Mouse (Mus musculus): ENCODE data around the gene Ankdd1a. TPM values are rescaled to one million over a fixed set of nuclear protein-coding genes. Genes with fewer than 3 reads are reported as not detected.

The Ankdd1a gene
- polyA plus RNA-seq, 1 experiment from 2014 or later = not detected

DNA sequence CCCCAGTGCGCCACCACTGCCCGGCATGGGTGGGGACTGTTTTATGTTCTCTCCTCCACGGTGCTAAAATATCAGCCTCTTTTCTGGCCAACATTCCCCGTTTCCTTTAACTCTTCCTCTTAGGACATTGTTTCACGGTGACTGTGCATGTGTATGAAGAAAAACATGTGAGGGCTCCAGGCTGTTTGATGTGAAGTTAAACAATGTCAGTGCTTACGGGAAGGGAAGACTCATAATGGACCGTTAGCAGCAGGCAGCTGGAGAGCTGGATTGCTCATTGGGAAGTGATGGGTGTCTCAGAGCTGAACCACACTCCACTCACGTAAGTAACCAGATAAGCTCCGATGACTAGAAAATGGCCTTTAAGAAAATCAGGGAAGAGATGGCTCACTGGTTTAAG lies 19.7 kb upstream of the Ankdd1a start:
- 73% methylated on average over 9 of the region's 9 CpGs for WGBS
- Histone ChIP-seq H3K4me3 (no peak overlapping the region), H3K4me1 (peaks cover 17% of the 10 kb centered on the region)

DNA sequence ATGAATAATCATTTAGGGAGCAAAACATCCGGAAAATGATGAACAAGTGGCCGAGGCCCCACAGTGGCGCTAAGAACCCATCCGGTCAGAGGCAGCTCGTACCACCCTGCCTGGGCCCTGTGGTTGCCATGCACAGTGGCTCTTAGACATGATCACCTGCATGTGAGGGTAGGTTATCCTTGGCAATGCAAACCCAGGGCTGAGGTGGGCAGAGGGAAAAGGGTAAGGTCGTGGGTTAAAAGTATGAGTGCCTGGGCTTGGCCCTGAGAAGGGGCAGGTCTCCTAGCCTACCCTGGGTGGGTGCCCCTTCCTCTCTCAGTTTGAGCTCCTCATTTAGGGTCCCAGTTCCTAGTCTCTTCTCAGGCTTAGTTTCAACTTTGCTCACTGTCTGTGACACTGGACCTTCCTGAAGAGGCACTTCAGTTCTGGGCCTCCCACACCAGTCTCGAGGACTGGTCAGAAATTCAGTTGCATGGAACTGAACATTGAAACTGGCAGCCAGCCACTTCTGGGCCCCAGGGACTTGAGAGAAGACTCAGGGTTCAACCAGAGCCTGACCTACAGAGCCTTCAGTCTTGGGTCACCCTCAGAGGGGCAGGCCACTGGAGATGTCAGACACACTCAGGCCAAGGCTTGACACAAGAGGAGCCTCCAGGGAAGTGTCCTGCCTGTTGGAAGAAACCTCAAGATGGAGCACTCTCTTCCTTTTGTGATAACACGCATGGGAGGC lies 18.1 kb upstream of the Ankdd1a start:
- H3K27me3 ChIP-seq (ENCODE audit: insufficient read depth, poor library complexity, severe bottlenecking) = no peaks in the 10 kb centered on the region
- DNase-seq (ENCODE audit: low spot score) = no peak
- H3K4me3 ChIP-seq = no peak overlapping the region

More for the DNA sequence above, 19.7 kb upstream of the Ankdd1a start:
- H3K27ac ChIP-seq = no peak overlapping the region
- H3K9me3 ChIP-seq = no peaks in the 10 kb centered on the region
- no peaks in the 10 kb centered on the region for H3K27me3 ChIP-seq (ENCODE audit: insufficient read depth, poor library complexity, severe bottlenecking)
- H3K36me3 ChIP-seq = no peaks in the 10 kb centered on the region
- DNase-seq (ENCODE audit: low spot score) = no peak

DNA sequence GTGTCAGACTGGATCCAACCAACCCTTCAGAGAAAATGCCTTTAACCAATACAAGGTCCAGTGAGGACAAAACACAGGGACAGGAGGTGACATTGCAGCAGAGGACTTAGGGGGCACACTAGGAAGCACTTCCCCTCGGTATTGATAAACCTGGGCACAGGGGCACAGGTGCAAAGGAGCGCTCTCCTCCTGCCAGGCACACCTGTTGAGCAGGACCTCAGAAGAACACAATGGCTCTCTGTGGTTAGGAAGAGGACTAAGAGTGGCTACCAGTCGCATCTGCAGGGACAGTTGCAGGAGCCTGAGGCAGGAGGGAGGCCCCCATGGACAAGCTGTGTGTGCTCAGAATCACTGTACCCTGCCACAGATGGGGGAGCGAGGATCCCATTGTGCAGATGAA lies 16.5 kb upstream of the Ankdd1a start:
- Histone ChIP-seq H3K27me3 (ENCODE audit: insufficient read depth, poor library complexity, severe bottlenecking) (no peaks in the 10 kb centered on the region), H3K9me3 (no peaks in the 10 kb centered on the region), H3K4me3 (no peak overlapping the region), H3K4me1 (peaks cover 4% of the 10 kb centered on the region), H3K36me3 (no peaks in the 10 kb centered on the region), H3K27ac (0 out of 2 replicates have a peak overlapping the region, but pooled peaks have one; percentile 18)
- DNase-seq (ENCODE audit: low spot score) = no peak
- 76% methylated on average over 4 of the region's 4 CpGs for whole genome bisulfite sequencing

More for the DNA sequence above, 18.1 kb upstream of the Ankdd1a start:
- Histone ChIP-seq H3K36me3 (no peaks in the 10 kb centered on the region), H3K9me3 (no peaks in the 10 kb centered on the region), H3K27ac (no peak overlapping the region; the same call in 1 of the 2 replicates), H3K4me1 (peaks cover 17% of the 10 kb centered on the region)
- 81% methylated on average over 8 of the region's 8 CpGs for WGBS

DNA sequence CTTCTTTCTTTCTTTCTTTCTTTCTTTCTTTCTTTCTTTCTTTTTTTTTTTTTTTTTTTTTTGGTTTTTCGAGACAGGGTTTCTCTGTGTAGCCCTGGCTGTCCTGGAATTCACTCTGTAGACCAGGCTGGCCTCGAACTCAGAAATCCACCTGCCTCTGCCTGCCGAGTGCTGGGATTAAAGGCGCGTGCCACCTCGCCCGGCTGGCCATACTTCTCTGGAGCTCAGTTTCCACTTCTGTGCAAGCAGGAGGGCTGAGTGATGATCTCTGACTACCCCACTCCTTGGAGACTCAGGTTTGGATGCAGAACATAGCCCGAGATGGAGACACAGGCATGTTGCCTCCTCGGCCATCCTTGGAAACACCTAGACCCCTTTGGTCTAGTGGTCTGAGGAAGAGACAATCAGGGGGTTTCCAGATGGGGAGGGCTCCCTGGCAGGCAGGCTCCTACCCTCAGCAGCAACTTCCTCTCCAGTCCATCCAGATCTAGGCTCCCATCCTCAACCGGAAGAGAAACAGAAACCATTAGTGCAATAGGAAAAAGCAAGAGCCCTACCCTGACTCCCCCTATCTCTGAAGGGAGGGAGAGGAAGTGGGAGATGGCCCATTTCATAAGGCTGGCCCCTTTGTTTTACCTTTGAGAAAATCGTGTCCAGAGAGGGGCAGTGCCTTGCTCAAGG lies 15.9 kb upstream of the Ankdd1a start:
- no peaks in the 10 kb centered on the region for H3K9me3 ChIP-seq

DNA sequence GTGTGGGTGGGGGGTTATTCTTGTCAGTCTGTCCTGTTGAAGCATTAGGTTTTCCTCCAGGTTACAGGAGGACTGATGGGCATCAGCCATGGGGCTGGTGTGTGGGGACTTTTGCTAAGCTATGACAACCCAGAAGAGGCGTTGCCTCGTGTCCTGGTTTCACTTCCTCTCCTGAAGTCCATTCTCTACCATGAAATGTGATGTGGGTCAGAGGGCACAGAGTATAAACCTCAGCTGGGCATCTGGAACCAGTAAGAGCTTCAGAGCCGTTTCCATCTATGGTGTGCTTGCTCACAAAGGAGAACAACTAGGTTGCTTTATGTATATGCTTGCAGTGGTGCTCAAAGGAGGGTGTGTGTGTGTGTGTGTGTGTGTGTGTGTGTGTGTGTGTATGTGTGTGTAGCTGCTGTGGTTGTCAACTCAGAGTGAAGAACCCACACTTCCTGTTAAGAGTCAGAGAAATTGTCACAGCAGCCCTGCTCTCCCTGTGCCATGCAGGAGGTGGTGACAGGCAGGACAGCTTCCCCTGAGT lies 15.3 kb upstream of the Ankdd1a start:
- H3K36me3 ChIP-seq = no peaks in the 10 kb centered on the region
- 89% methylated on average over 3 of the region's 3 CpGs for WGBS
- no peak for DNase-seq (ENCODE audit: low spot score)
- no peaks in the 10 kb centered on the region; the same call in 1 of the 2 replicates for H3K4me1 ChIP-seq
- no peaks in the 10 kb centered on the region for H3K27me3 ChIP-seq (ENCODE audit: insufficient read depth, poor library complexity, severe bottlenecking)
- no peak overlapping the region for H3K4me3 ChIP-seq
- H3K9me3 ChIP-seq = no peaks in the 10 kb centered on the region
- H3K27ac ChIP-seq = no peak overlapping the region

More for the DNA sequence above, 15.9 kb upstream of the Ankdd1a start:
- DNase-seq (ENCODE audit: low spot score) = no peak
- Histone ChIP-seq H3K4me3 (no peak overlapping the region), H3K36me3 (no peaks in the 10 kb centered on the region), H3K27ac (0 out of 2 replicates have a peak overlapping the region, but pooled peaks have one; percentile 18), H3K4me1 (no peaks in the 10 kb centered on the region; the same call in 1 of the 2 replicates), H3K27me3 (ENCODE audit: insufficient read depth, poor library complexity, severe bottlenecking) (no peaks in the 10 kb centered on the region)
- WGBS = 81% methylated on average over 11 of the region's 11 CpGs

DNA sequence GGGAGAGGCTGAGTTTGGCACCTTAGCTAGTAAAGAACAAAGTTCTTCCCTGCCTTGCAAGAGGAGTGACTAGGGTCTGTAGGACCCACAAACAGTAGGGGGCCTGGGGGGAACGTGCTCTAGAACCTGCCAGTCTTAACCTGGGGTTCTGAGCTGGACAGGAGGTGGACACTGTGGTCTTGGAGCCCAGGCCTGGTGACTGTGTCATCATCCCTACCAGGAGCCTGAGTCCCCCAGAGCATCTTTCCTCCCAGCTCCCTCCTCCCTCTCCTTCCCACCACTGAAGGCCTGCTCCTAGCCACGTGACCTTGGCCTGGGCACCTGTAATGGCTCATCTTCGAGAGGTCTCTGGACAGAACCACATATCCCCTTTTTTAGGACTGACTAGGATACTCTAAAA lies 14.1 kb upstream of the Ankdd1a start:
- H3K4me1 ChIP-seq = peaks cover 3% of the 10 kb centered on the region; the same call in 1 of the 2 replicates
- H3K27ac ChIP-seq = no peak overlapping the region; the same call in 1 of the 2 replicates
- H3K27me3 ChIP-seq (ENCODE audit: insufficient read depth, poor library complexity, severe bottlenecking) = no peaks in the 10 kb centered on the region
- H3K9me3 ChIP-seq = no peaks in the 10 kb centered on the region
- 77% methylated on average over 3 of the region's 3 CpGs for WGBS
- DNase-seq (ENCODE audit: low spot score) = no peak
- no peaks in the 10 kb centered on the region for H3K36me3 ChIP-seq
- H3K4me3 ChIP-seq = no peak overlapping the region

DNA sequence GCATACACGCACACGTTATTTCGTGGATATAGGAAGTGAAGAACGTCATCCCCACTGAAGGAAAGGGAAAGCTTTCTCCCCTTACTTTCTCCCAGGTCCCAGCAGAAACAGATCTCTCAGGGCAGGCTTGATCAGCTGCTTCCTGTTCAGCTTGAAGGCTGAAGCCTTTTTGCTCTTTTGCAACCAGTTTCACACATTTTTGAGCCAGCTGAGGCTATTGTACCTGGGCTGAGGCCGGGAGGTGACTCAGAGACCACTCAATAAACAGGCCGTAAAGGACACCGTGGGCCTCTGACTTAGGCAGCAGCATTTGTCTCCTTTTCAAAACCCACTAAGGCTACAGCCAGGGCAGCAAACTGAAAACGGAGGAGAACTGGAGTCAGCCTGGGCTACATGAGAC lies 13.0 kb upstream of the Ankdd1a start:
- H3K27me3 ChIP-seq (ENCODE audit: insufficient read depth, poor library complexity, severe bottlenecking) = no peaks in the 10 kb centered on the region
- WGBS = 83% methylated on average over 8 of the region's 8 CpGs
- no peak overlapping the region for H3K27ac ChIP-seq
- no peak overlapping the region for H3K4me3 ChIP-seq
- no peak for DNase-seq (ENCODE audit: low spot score)
- H3K9me3 ChIP-seq = no peaks in the 10 kb centered on the region
- H3K4me1 ChIP-seq = peaks cover 11% of the 10 kb centered on the region
- no peaks in the 10 kb centered on the region for H3K36me3 ChIP-seq

DNA sequence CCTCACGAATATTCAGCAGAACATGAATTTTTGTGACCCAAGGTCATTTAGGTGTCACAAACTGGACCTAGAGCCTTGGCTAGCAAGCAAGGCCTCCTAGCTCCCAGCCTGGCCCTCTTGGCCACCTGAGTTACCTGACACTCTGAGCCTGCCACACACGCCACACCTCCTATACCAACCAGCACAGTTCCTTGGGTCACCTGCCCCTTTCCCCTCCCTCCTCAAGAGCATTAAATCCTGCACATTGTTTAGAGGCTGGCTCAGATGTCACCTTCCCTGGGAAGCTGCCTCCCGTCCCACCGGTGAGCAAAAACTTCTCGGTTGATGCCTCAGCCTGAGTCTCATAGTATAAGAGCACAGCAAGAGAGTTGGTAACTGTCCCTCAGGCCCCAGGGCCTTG lies 11.3 kb upstream of the Ankdd1a start:
- H3K27me3 ChIP-seq (ENCODE audit: insufficient read depth, poor library complexity, severe bottlenecking) = no peaks in the 10 kb centered on the region
- no peak for DNase-seq (ENCODE audit: low spot score)

DNA sequence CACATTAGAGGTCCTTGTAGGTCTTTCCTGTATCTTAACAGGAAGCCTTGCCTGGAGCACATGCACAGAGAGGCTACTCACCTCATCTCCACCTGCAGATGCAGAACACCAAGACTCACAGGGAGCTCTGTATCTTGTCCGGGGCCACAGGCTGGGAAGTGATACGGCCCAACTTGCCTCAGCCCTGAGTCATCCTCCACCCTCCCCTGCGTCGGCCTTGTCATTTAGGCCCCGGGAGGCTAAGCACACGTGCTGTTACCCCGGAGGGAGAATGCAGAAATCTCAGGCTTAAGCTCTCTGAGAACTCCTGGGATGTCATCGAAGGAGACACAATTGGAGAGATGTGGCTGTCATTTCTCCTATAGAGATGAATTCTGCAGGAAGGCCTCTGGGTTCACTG lies 9.7 kb upstream of the Ankdd1a start:
- DNase-seq (ENCODE audit: low spot score) = no peak
- Histone ChIP-seq H3K4me1 (peaks cover 11% of the 10 kb centered on the region), H3K36me3 (no peaks in the 10 kb centered on the region), H3K27me3 (ENCODE audit: insufficient read depth, poor library complexity, severe bottlenecking) (no peaks in the 10 kb centered on the region), H3K9me3 (no peaks in the 10 kb centered on the region), H3K27ac (no peak overlapping the region), H3K4me3 (no peak overlapping the region)
- 55% methylated on average over 8 of the region's 8 CpGs for WGBS

More for the DNA sequence above, 11.3 kb upstream of the Ankdd1a start:
- Histone ChIP-seq H3K9me3 (no peaks in the 10 kb centered on the region), H3K27ac (0 out of 2 replicates have a peak overlapping the region, but pooled peaks have one; percentile 26), H3K4me1 (peaks cover 11% of the 10 kb centered on the region), H3K4me3 (no peak overlapping the region), H3K36me3 (no peaks in the 10 kb centered on the region)
- WGBS = 89% methylated on average over 5 of the region's 5 CpGs

DNA sequence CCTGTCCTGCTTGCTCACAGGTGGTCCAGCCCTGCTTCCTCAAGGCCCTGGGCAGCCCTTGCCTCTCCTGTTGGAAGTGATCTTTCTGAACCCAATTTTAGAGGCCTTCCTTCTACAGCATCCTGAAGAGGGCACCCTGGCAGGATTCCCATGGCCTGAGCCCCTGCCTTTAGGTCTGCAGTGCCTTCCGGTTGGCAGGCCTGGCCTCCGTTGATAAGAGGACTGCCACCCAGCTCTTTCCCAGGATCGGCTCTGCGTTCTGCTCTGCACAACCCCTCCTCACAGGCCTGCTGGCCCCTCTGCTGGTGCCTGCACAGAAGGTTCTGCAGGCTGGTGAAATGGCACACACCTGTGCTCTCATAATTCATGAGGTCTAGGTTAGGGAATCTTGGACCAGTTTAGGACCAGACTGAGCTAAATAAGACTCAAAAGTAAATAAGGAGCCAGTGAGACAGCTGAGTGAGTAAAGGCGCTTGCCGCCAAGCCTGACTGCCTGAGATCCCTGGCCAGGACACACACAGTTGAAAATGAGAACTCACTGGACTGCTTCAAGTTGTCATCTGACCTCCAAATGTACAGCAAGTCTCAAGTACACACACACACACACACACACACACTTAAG lies 8.5 kb upstream of the Ankdd1a start:
- H3K9me3 ChIP-seq = no peaks in the 10 kb centered on the region
- H3K27me3 ChIP-seq (ENCODE audit: insufficient read depth, poor library complexity, severe bottlenecking) = no peaks in the 10 kb centered on the region
- 60% methylated on average over 6 of the region's 6 CpGs for WGBS
- H3K36me3 ChIP-seq = no peaks in the 10 kb centered on the region
- peaks cover 16% of the 10 kb centered on the region for H3K4me1 ChIP-seq
- H3K27ac ChIP-seq = peak overlapping the region; percentile 8; the same call in 1 of the 2 replicates
- no peak for DNase-seq (ENCODE audit: low spot score)
- H3K4me3 ChIP-seq = no peak overlapping the region

DNA sequence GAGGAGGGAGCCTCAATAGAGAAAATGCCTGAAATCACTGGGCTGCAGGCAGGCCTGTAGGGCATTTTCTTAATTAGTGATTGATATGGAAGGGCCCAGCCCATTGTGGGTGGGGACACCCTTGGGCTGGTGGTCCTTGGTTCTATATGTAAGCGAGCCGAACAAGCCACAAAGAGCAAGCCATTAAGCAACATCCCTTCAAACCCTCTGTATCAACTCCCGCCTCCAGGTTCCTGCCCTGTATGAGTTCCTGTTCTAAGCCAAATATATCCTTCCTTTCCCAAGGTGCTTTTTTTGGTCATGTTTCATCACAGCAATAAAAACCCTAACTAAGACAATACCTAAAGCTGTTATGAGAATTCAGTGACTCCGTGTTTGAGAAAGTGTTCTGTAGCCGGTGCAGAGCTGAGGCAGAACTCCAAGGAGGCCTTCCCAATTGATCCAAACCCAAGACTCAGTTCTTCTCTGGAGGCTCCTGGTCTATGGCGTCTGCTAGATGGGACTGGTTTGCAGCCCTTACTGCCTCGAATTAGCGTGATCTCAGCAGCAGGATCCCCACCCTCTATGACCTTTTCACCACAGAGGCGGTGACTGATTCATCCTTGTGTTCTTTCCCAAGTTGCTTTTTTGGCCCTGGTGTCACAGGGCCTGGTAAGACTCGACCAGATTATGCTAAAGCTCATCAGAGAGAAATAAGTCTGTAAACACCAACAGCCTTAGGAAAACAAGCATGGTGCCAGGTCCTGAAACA lies 5.6 kb upstream of the Ankdd1a start:
- Histone ChIP-seq H3K9me3 (no peaks in the 10 kb centered on the region), H3K4me1 (peaks cover 16% of the 10 kb centered on the region), H3K27me3 (ENCODE audit: insufficient read depth, poor library complexity, severe bottlenecking) (no peaks in the 10 kb centered on the region; the same call in 1 of the 2 replicates), H3K4me3 (no peak overlapping the region), H3K27ac (no peak overlapping the region), H3K36me3 (no peaks in the 10 kb centered on the region)
- no peak for DNase-seq (ENCODE audit: low spot score)
- WGBS = 82% methylated on average over 10 of the region's 10 CpGs

Data from heart, embryonic 10.5 days (tissue).